Mouse (Mus musculus) kidney, postnatal 36 days (tissue): Measurements from ENCODE around the gene Rbm17.
"Not testable (repeated sequence)": the region's sequence is repeated elsewhere in the genome, so short reads cannot be mapped to it uniquely, and the experiment has no call there.

ENCODE experiments used
- DNase-seq, 2 experiments: peaks; one replicate each; pipeline ENCODE4 v3.0.0; 2021 to 2022; ENCODE audit warnings: mixed read lengths in 2 of 2

The Rbm17 gene

GRCm38 (mm10) chr2:11542640-11543039 lies 61.3 kb downstream of the Rbm17 start:
- DNase-seq: peak; percentile 83 to 92

GRCm38 (mm10) chr2:11542121-11542520 lies 61.8 kb downstream of the Rbm17 start:
- DNase-seq: no peak

DNA sequence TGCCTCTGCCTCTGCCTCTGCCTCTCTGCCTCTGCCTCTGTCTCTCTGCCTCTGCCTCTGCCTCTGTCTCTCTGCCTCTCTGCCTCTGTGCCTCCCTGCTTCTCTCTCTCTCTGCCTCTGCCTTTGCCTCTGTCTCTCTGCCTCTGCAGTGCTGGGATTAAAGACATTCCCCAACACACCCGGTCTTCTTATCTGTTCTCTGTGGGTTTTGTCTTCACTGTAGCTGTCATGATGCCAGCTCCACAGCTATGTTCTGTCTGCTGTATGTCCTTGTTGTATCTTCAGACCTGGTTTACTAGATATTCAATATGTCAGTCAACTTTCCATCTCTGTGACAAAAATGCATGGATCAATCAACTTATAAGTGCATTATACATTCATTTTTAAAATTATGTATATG lies 62.4 kb downstream of the Rbm17 start:
- DNase-seq: not testable (repeated sequence)

DNA sequence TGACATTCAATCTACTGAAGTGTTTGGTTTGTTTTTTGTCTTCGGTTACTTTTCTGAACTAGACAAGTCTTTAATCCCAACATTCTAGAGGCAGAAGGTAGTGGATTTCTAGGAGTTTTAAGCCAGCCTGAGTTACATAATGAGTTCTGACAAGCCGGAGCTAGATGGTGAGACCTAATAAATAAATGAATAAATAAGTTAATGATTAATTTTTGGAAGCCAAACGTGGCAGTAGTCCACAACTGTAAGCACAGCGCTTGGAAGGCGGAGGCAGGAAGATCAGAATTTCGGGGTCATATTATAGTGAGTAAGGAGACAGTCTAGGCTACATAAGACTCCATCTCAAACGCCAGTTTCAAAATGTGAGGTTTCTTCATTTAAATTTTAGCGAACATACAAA lies 68.0 kb downstream of the Rbm17 start:
- DNase-seq: peak; percentile 36 to 73
